Mouse (Mus musculus) G1E-ER4 (cell line): Measurements from ENCODE around the gene Tead1. TPM values are rescaled to one million over a fixed set of nuclear protein-coding genes. Genes with fewer than 3 reads are reported as not detected.

Experiments used
- GATA1 ChIP-seq: IDR thresholded peaks from one replicate; pipeline ENCODE4 v1.8.0; 2012; ENCODE audit warnings: low read length, inconsistent platforms
- polyA plus RNA-seq: library from polyadenylated mRNA; stranded (reverse); fragments of >175 nt; gene quantifications from 2 replicates; pipeline ENCODE4 v1.2.3, GENCODE M21; 2012

The Tead1 gene
- polyA plus RNA-seq, result not detected in 2 replicates

GRCm38 (mm10) chr7:112679171-112679512, at the start of gene Tead1:
Tead1 (plus strand) TSS chr7:112679318.
- no peak for TF ChIP-seq GATA1

DNA sequence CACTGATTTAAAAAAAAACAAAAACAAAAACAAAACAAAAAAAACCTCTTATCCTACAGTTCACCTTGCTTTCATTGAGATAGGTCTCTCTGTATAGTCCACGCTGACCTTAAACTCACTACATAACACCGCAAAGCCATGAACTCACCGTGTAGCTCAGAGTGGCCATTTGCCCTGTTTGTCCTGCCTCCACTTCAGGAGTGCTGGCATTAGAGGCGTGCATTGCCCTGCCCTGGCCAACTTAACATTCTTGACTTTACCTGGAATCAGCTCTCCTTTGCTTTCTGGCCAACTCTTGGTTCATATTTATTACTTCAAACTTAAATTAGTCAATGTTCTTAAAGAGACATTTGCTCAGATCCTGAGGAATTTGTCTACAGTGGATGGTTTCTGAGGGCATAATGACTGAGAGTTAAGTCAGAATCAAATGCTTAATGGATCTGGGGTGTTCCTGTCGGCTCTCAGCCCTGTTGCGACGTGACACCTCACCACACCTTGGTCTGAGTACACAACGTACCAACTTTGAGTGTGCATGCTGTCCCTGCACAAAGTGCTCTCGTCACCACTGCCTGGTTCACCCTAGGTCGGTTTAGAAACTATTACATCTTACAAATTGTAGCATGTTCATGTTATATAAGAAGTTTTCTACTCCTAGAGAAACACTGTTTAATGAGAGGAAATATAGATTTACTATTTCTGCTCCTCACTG, 44.5 kb upstream of the Tead1 start:
- TF ChIP-seq GATA1, result no peak

DNA sequence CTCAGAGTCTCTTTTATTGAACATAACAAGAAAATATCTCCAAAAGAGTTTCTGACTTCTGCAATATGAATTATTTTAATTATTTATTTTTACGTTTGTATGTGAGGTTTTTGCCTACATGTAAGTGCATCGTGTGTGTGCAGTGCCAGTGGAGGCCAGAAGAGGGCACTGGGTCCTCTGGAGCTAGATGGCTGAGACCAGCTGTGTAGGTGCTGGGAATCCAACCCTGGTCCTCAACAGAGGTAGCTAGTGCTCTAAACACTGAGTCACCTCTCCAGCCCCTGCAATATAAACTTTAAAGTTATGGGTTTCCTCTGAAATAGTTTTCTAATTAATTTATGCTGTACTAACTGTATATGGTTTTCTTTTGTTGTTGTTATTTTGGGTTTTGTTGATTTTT, 43.2 kb upstream of the Tead1 start:
- no peak for TF ChIP-seq GATA1

- TF ChIP-seq GATA1, result no peak
Observed at GRCm38 (mm10) chr7:112643866-112644543, 35.1 kb upstream of the Tead1 start.

DNA sequence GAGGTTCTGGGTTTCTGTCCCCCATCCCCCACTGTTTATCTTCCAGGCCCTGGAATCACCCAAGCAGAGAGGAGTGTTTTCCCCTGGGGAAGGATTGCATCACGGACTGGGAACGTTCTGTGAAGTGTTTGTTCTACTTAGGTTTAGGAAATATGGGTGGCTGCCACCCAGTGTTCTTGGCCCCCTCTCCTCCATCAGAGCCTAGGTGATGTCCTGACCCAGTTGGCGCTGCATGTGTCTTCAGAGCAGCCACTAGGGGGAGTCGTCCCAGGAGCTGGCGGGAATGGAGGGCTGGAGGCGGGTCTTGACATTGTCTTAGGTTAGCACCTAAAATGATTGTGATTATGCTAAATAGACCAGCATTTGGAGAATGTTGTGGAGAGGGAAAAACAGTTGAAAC, 34.4 kb upstream of the Tead1 start:
- no peak for TF ChIP-seq GATA1

- TF ChIP-seq GATA1, result no peak
Observed at GRCm38 (mm10) chr7:112645724-112646123, 33.4 kb upstream of the Tead1 start.

GRCm38 (mm10) chr7:112647417-112647816, 31.7 kb upstream of the Tead1 start:
- no peak for TF ChIP-seq GATA1

GRCm38 (mm10) chr7:112656141-112656662, 22.9 kb upstream of the Tead1 start:
- no peak for TF ChIP-seq GATA1

DNA sequence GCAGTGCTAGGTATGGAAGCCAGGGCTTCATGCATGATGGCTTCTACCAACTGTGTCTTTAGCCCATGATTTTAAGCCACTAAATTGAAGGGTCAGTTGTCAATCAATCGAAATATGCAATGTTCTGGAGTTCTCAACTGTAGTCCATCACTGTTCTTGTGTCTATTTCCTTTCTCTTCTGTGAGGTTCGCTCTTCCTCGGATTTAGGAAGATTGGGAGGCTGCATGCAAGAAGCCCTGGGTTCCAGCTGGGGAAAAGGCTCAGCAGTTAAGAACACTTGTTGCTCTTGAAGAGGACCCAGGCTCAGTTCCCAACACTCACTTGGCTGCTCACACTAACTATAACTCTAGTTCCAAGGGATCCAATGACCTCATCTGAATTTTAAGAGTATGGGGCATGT, 20.2 kb upstream of the Tead1 start:
- no peak for TF ChIP-seq GATA1

GRCm38 (mm10) chr7:112659816-112660215, 19.3 kb upstream of the Tead1 start:
- no peak for TF ChIP-seq GATA1

DNA sequence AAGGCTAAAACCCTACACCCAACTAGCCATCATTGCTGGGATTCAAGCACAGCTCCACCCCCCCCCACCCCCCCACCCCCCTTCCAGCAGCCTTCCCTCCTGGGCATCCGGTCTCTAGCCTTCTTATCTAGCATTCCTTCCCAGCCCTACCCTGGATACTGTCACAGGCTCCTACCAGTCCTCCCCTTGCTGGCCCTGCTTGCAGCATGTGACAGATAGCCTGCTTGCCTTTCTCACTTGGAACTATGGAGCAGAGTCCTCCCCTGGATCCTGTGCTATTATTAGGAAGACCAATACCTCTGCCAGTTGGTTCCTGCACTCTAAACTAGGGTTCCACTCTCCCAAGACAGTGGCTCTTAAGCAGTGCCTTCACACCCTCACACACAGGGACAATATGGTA, 18.8 kb upstream of the Tead1 start:
- TF ChIP-seq GATA1, result no peak

DNA sequence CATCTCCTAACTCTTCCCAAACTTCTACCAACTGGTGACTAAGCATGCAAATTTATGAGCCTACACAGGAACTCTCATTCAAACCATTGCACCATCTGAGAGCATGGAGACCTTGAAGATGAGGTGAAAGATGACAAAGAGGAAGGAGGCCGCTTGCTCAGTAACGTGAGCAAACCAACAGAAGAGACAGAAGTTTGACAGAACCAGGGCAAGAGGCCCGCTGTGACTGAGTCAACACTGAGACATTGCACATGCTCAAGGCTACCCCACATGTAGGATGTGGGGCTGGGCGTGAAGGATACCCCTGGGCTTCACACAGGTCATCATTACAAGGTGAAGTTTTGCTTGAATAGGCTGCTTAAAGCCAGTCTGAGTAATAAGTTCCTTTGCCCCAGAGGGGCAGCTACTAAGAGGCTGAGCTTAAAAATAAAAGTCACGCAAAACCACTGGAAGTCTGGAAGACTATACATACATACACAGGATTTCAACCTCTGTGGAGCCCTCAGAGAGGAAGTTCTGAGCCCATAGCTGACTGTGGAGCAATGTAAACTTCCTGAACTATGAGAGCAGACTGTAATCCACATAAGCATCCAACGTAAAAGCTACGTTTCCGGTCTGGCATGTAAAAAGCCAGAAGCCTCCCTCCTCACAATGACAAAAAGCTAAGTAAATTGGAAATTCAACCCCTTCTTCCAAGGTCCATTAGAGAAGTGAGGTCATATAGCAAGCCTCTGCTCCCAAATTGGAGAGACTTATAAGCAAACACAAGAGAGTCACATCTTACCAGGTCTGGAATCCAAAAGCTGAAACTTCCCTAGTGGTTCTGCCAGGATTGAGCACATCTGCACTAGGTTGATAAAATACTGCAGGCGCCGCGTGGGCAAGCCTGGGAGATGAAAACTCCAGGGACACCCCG, 16.5 kb upstream of the Tead1 start:
- no peak for TF ChIP-seq GATA1

GRCm38 (mm10) chr7:112663314-112663966, 15.7 kb upstream of the Tead1 start:
- no peak for TF ChIP-seq GATA1

DNA sequence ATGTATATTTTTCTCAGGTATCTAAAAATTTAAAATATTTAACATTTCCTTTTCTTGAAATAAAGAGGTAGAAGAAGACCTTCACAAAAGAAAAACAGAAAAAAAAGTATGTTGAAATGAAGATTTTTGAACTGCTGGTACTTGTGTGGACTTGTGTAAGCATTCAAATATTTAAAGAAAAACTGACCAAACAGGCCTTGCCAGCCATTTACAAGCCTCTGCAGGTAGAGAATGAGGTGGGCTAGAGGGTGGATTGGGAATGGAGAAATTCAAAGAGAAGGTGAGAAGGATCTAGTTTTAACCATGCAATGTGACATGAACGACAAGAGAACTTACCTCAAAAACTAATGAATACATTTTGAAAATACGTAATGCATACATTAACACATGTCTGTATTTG, 9.1 kb upstream of the Tead1 start:
- TF ChIP-seq GATA1, result no peak

DNA sequence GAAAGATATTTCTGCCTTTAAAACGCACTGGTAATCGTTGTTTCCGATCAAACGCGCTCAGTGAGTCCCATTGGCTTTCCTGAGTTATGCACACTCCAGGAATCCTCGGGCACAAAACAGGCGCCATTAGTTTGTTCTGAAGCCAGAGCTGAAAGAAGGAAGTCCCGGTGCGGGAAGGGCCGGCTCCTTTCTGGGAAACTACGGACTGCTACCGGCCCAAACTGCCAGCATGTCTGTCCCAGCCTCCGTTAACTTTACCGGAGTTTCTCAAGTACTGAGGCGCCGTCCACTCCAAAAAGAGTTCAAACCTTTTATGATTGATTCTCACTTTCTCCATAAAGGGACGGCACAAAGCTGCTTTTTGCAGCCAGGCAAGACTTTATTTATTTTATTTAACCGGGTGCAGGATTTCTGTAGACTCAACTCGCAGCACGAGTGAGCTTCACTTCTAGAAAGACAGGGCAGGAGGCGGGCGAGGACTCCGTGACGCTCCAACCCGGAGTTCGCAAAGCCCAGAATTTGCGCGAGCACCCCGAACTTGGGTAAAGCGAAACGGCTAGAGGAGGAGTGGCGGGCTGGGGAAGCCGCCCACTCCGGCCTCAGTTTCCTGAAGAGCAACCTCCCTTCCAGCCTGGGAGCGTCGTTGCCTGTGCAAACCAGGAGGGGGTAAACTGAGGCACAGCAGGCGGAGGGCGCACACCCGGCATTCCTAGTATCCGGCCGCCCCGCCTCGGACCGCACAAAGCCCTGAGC, 524 bp upstream of the Tead1 start:
- no peak for TF ChIP-seq GATA1
